In genomic region chr2:173041242-173041641, GRCm38 (mm10) we compare ENCODE assay signal across 20 mouse cellular contexts. TPM values are rescaled to one million over a fixed set of nuclear protein-coding genes. Genes with fewer than 3 reads are reported as not detected.
DNase-seq lines count a peak whose midpoint lies in the region; ATAC-seq and TF ChIP-seq lines count a peak whose summit lies in the region.
"Had no signal": no experiment of that assay in that cellular context is flagged by ENCODE, and none has a peak within 500 bp of the region (broad histone marks: within the 10 kb centered on the region; RNA-seq: fewer than 3 reads in every experiment).

No protein-coding gene starts in this region.

- no peak overlapping the region for H3K4me3 ChIP-seq in gastrocnemius, adult 2 months
- H3K4me3 ChIP-seq in kidney, adult 2 months (ENCODE audit: insufficient read depth, low read depth, low read length), result no peak overlapping the region
- no peak overlapping the region for H3K4me3 ChIP-seq in bone marrow, adult 2 months (replicated peaks; ENCODE audit: control insufficient read depth, low read depth, low read length)
- H3K4me3 ChIP-seq in liver, embryonic 13.5 days (replicated peaks), result no peak overlapping the region
- H3K4me3 ChIP-seq: embryonic facial prominence, embryonic 15.5 days; erythroblast, embryonic 14.5 days; forebrain, embryonic 12.5 days; hindbrain, embryonic 12.5 days had no signal

- no peak for TF ChIP-seq POLR2A in kidney, adult 2 months (IDR thresholded peaks at IDR 0.05; ENCODE audit: low read depth, low read length)
- TF ChIP-seq POLR2A in bone marrow, adult 2 months (IDR thresholded peaks at IDR 0.05; ENCODE audit: borderline replicate concordance, control insufficient read depth, low read depth, low read length), result no peak

- H3K27ac ChIP-seq in gastrocnemius, adult 2 months, result 0 out of 2 replicates have a peak overlapping the region, but pooled peaks have one; percentile 28
- no peak overlapping the region for H3K27ac ChIP-seq in kidney, adult 2 months (ENCODE audit: insufficient read depth, low read depth, low read length)
- peak overlapping the region; percentile 27; the same call in 1 of the 2 replicates for H3K27ac ChIP-seq in bone marrow, adult 2 months (ENCODE audit: control insufficient read depth, insufficient read depth, low read depth, low read length, poor library complexity)
- peak overlapping the region; percentile 100 for H3K27ac ChIP-seq in liver, embryonic 13.5 days
- H3K27ac ChIP-seq: embryonic facial prominence, embryonic 15.5 days; forebrain, embryonic 12.5 days; hindbrain, embryonic 12.5 days had no signal

- ATAC-seq in liver, embryonic 13.5 days (ENCODE audit: low read depth), result no peak
- ATAC-seq: forebrain, embryonic 16.5 days; hindbrain, embryonic 16.5 days; inflammation-experienced regulatory T-cells, adult 6 months had no signal

- H3K9ac ChIP-seq in liver, embryonic 13.5 days, result peak overlapping the region; percentile 44
- H3K9ac ChIP-seq: embryonic facial prominence, embryonic 15.5 days; forebrain, embryonic 12.5 days; hindbrain, embryonic 12.5 days had no signal

- intact Hi-C loops in gastrocnemius, adult 2 months (cut with DNase I), result no loop called here
- intact Hi-C loops in left cerebral cortex, postnatal 10 days (cut with DNase I), result no loop called here

- H3K9me3 ChIP-seq in liver, embryonic 13.5 days (replicated peaks), result no peaks in the 10 kb centered on the region
- H3K9me3 ChIP-seq: embryonic facial prominence, embryonic 15.5 days; forebrain, embryonic 12.5 days; hindbrain, embryonic 12.5 days had no signal

- H3K4me2 ChIP-seq in liver, embryonic 13.5 days, result no peak overlapping the region
- H3K4me2 ChIP-seq: embryonic facial prominence, embryonic 15.5 days; forebrain, embryonic 12.5 days; hindbrain, embryonic 12.5 days had no signal

- H3K4me1 ChIP-seq in kidney, adult 2 months (ENCODE audit: control insufficient read depth, insufficient read depth, low read length), result 0 out of 2 replicates have a peak, but pooled peaks cover 4% of the 10 kb centered on the region
- peaks cover 16% of the 10 kb centered on the region for H3K4me1 ChIP-seq in bone marrow, adult 2 months (ENCODE audit: control insufficient read depth, insufficient read depth, low read length)
- peaks cover 96% of the 10 kb centered on the region for H3K4me1 ChIP-seq in liver, embryonic 13.5 days (replicated peaks)
- H3K4me1 ChIP-seq: forebrain, embryonic 12.5 days had no signal

- no peaks in the 10 kb centered on the region for H3K27me3 ChIP-seq in kidney, adult 2 months (replicated peaks; ENCODE audit: control insufficient read depth, insufficient read depth, low read length)
- H3K27me3 ChIP-seq in liver, embryonic 13.5 days, result no peaks in the 10 kb centered on the region
- H3K27me3 ChIP-seq: embryonic facial prominence, embryonic 15.5 days; forebrain, embryonic 12.5 days; hindbrain, embryonic 12.5 days had no signal

- 65% methylated on average over 5 of the region's 5 CpGs for WGBS in kidney, adult 2 months
- WGBS in bone marrow, adult 2 months, result 86% methylated on average over 5 of the region's 5 CpGs
- 59% methylated on average over 5 of the region's 5 CpGs for WGBS in liver, embryonic 13.5 days (ENCODE audit: insufficient replicate concordance)

- no peak for DNase-seq in gastrocnemius, adult 2 months
- no peak for DNase-seq in gastrocnemius, postnatal 4 days (ENCODE audit: low spot score in 2 of 2)
- peak; percentile 34 for DNase-seq in kidney, adult 2 months
- no peak for DNase-seq in kidney, adult 8-10 months
- no peak for DNase-seq in liver, embryonic 13.5 days
- DNase-seq in left cerebral cortex, postnatal 10 days (ENCODE audit: extremely low spot score in 1 of 2, low spot score in 2 of 2), result no peak
- no peak for DNase-seq in cerebellum, postnatal 10 days
- DNase-seq: adrenal gland, postnatal 10 days; cerebellum, adult 18-20 months; cerebellum, adult 9-11 months; gastrocnemius, postnatal 14 days; heart, postnatal 4 days had no signal

- no peak for TF ChIP-seq CTCF in gastrocnemius, adult 2 months (IDR thresholded peaks at IDR 0.05)
- no peak for TF ChIP-seq CTCF in kidney, adult 2 months (conservative IDR thresholded peaks at IDR 0.05; ENCODE audit: insufficient read depth, insufficient read length, low read depth, low read length)
- no peak for TF ChIP-seq CTCF in bone marrow, adult 2 months (IDR thresholded peaks at IDR 0.05; ENCODE audit: control insufficient read depth, insufficient read depth, low read length)

- H3K36me3 ChIP-seq in kidney, adult 2 months (ENCODE audit: control insufficient read depth, insufficient read depth, low read length), result no peaks in the 10 kb centered on the region
- peaks cover 19% of the 10 kb centered on the region for H3K36me3 ChIP-seq in liver, embryonic 13.5 days
- H3K36me3 ChIP-seq: embryonic facial prominence, embryonic 15.5 days; forebrain, embryonic 12.5 days; hindbrain, embryonic 12.5 days had no signal

RNA-seq across cellular contexts. Expression of gene Rbm38, which starts 20.9 kb away (rescaled TPM):
- total RNA-seq in gastrocnemius, adult 2 months (2021), result 100 to 1,000 TPM; 181 to 246 TPM
- total RNA-seq in gastrocnemius, postnatal 4 days (2021), result 100 to 1,000 TPM; 114 to 119 TPM
- polyA plus RNA-seq in kidney, adult 2 months (2012; rRNA removed), result 19.9 and 37.9 TPM in 2 replicates
- polyA plus RNA-seq in bone marrow, adult 2 months (2011; ENCODE audit: insufficient read depth, insufficient read length, low replicate concordance, missing spikeins), result 204 and 219 TPM in 2 replicates
- polyA plus RNA-seq in liver, embryonic 13.5 days (2015; fragmentation: Nextera tagmentation; extraction: Ambion mirVana), result 260 and 311 TPM in 2 replicates
- 1 to 10 TPM; 2.7 to 2.8 TPM for total RNA-seq in left cerebral cortex, postnatal 10 days (2021)

RNA-seq across cellular contexts. Expression of gene Rae1, which starts 41.3 kb away (rescaled TPM):
- total RNA-seq in gastrocnemius, adult 2 months (2021), result 10 to 100 TPM; 12.4 to 14.4 TPM
- total RNA-seq in gastrocnemius, postnatal 4 days (2021), result 10 to 100 TPM; 41.8 to 44.4 TPM
- polyA plus RNA-seq in kidney, adult 2 months (2012; rRNA removed), result 53.8 and 56.7 TPM in 2 replicates
- polyA plus RNA-seq in bone marrow, adult 2 months (2011; ENCODE audit: insufficient read depth, insufficient read length, low replicate concordance, missing spikeins), result 55.2 and 61.5 TPM in 2 replicates
- polyA plus RNA-seq in liver, embryonic 13.5 days (2015; fragmentation: Nextera tagmentation; extraction: Ambion mirVana), result 94.5 and 96.8 TPM in 2 replicates
- total RNA-seq in left cerebral cortex, postnatal 10 days (2021), result 10 to 100 TPM; 66.1 to 77.4 TPM

Comparison
In these comparisons a context has a peak if more than half of its experiments do, and no peak if none do; other contexts are left out.
1. RNA of gene Rbm38, which starts 20.9 kb away (total RNA-seq): 181 to 246 TPM in gastrocnemius, adult 2 months and 114 to 119 TPM in gastrocnemius, postnatal 4 days; 2.7 to 2.8 TPM in left cerebral cortex, postnatal 10 days; every median in the first group is over 10 times any median in the second.